Mouse (Mus musculus): ENCODE results near the gene Ltn1. TPM values are rescaled to one million over a fixed set of nuclear protein-coding genes. Genes with fewer than 3 reads are reported as not detected.

Ltn1 gene
- polyA plus RNA-seq, 1 experiment from 2014 or later: 35.8 TPM

DNA sequence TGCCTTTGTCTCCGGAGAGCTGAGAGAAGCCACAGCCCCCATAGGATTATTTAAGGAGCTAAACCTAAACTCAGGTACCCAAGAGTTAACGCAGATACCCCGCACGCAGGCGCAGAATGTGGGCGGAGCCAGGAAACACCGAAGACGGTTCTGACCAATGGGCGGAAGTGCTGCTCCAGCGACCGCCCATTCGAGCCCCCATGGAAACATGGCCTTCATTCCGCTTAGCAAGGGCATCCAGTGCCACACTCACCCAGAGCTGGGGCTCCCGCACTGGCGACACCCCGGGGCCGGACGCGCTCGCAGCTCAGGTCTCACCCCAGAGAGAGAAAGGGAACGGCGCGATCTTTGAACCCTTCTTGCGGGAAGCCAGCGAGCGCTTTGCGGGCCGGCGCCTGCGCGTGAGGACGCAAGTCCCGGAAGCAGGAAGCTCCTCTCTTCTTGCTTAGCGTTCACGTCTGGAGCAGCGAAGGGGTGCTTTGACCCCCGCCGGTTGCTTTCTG lies 7.8 kb upstream of the Ltn1 start, which contains the start of gene Rwdd2b:
TSS of gene Rwdd2b (minus strand) at position 390 of the 503 bp plus-strand sequence.
- peak; percentile 97 for ATAC-seq (ENCODE audit: low FRiP score)
- Histone ChIP-seq H3K4me3 (replicated peaks) (peak within 1 kb of the TSS; percentile 82), H3K4me1 (peaks cover 12% of the 10 kb centered on the region)

DNA sequence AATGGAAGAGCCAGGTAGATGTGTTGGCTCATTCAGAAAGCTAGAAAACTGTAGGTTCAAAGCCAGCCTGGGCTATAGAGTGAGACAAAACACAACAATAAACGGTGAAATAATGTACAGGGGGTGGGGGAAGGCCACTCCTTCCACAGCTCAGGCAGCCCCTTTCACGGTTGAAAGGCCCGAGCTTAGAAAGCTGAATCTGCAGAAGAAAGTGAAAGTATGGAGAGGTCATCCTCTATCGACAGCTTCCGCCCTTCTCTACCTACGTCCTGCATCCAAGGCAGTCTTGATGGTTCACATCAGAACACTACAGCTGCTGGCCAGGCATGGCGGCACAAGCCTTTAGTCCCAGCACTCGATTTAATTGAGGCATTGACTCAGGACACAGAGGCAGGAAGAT lies 6.3 kb upstream of the Ltn1 start:
- H3K36me3 ChIP-seq (replicated peaks): no peaks in the 10 kb centered on the region
- H3K27ac ChIP-seq: no peak overlapping the region
- ATAC-seq (ENCODE audit: low FRiP score): no peak
- no peak overlapping the region for H3K9ac ChIP-seq
- 95% methylated on average over 8 of the region's 8 CpGs for WGBS
- no peak overlapping the region for H3K4me3 ChIP-seq (replicated peaks)
- H3K4me1 ChIP-seq: peaks cover 12% of the 10 kb centered on the region
- no peaks in the 10 kb centered on the region for H3K9me3 ChIP-seq
- H3K4me2 ChIP-seq: no peak overlapping the region
- H3K27me3 ChIP-seq: no peaks in the 10 kb centered on the region

More for the DNA sequence above, 7.8 kb upstream of the Ltn1 start, which contains the start of gene Rwdd2b:
- peak within 1 kb of the TSS; percentile 93 for H3K27ac ChIP-seq
- H3K36me3 ChIP-seq (replicated peaks): no peaks in the 10 kb centered on the region
- peak within 1 kb of the TSS; percentile 74 for H3K9ac ChIP-seq
- WGBS: under 1% methylated on average over 38 of the region's 38 CpGs
- no peaks in the 10 kb centered on the region for H3K9me3 ChIP-seq
- peak within 1 kb of the TSS; percentile 78 for H3K4me2 ChIP-seq
- H3K27me3 ChIP-seq: peaks cover 6% of the 10 kb centered on the region; the same call in 1 of the 2 replicates

DNA sequence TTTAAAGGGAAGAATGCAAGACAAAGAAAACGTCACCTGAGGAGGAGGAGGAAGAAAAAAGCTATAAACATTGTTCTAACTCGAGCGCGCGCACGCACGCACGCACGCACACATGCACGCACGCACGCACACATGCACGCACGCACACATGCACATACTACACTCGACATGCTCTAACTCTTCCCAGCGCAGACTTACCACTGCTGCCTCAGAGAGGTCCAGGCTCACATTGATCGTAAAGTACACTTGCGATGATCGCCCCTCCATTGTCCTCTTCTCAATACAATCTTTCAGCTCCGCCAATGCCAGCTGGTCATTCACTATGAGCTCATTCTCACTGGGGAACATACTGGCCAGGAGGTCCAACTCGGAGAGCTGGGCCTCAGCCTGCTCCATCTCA lies 4.7 kb upstream of the Ltn1 start:
- Histone ChIP-seq H3K9ac (no peak overlapping the region), H3K27me3 (no peaks in the 10 kb centered on the region), H3K4me3 (replicated peaks) (no peak overlapping the region), H3K27ac (no peak overlapping the region), H3K4me1 (peaks cover 12% of the 10 kb centered on the region), H3K4me2 (no peak overlapping the region), H3K36me3 (replicated peaks) (no peaks in the 10 kb centered on the region), H3K9me3 (no peaks in the 10 kb centered on the region)
- 92% methylated on average over 21 of the region's 21 CpGs for WGBS
- ATAC-seq (ENCODE audit: low FRiP score): no peak

- Histone ChIP-seq H3K9me3 (no peaks in the 10 kb centered on the region), H3K9ac (no peak overlapping the region), H3K4me3 (replicated peaks) (no peak overlapping the region), H3K4me2 (no peak overlapping the region), H3K4me1 (peaks cover 11% of the 10 kb centered on the region), H3K27ac (no peak overlapping the region), H3K36me3 (replicated peaks) (no peaks in the 10 kb centered on the region), H3K27me3 (no peaks in the 10 kb centered on the region)
- no peak for ATAC-seq (ENCODE audit: low FRiP score)
- 88% methylated on average over 13 of the region's 13 CpGs for WGBS
These were observed 3.2 kb upstream of the Ltn1 start for GRCm38 (mm10) chr16:87435411-87436205.

DNA sequence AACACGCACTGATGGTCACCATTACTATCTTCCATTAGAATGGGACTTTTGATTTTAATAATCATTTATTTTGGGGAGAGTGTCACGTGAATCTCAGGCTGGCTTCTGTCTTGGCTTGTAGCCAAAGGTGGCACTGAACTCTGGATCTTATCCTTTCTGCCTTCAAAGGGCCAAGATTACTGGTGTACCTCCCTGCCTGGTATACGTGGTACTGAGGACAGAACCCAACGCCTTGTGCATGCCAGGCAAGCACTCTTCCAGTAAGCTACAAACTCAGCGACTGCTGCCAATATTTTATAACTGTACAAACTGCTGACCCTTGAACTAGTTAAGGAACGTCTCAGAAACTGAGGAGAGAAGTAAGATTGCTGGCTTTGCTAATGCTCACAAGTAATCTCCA lies 2.5 kb upstream of the Ltn1 start:
- H3K9me3 ChIP-seq: no peaks in the 10 kb centered on the region
- no peak overlapping the region for H3K27ac ChIP-seq
- H3K4me3 ChIP-seq (replicated peaks): no peak overlapping the region
- H3K27me3 ChIP-seq: no peaks in the 10 kb centered on the region
- H3K4me1 ChIP-seq: peaks cover 11% of the 10 kb centered on the region
- no peak overlapping the region for H3K9ac ChIP-seq
- H3K36me3 ChIP-seq (replicated peaks): no peaks in the 10 kb centered on the region
- H3K4me2 ChIP-seq: no peak overlapping the region
- 85% methylated on average over 6 of the region's 6 CpGs for WGBS
- ATAC-seq (ENCODE audit: low FRiP score): no peak

DNA sequence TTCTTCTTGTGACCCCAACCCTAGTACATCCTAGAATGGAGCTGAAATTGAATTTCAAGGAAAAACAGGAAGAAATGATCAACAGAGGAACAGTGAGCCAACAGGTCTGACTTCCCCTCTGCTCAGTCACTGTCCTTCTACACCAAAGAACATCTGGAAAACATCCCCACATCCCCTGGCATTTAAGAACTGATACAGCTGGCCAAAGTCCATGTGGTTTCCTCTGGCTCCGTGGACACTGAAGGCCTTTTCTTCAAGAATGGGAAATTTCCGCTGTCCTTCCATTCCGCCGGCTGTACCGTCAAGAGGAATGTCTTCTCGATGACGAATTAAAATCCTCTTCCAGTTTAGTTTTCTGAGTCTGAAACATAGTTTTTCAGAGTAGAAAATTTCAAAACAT lies 1.9 kb upstream of the Ltn1 start:
- 95% methylated on average over 7 of the region's 7 CpGs for WGBS
- peaks cover 6% of the 10 kb centered on the region for H3K4me1 ChIP-seq
- H3K27ac ChIP-seq: no peak overlapping the region
- no peak overlapping the region for H3K4me2 ChIP-seq
- H3K36me3 ChIP-seq (replicated peaks): no peaks in the 10 kb centered on the region
- H3K9ac ChIP-seq: no peak overlapping the region
- ATAC-seq (ENCODE audit: low FRiP score): no peak
- no peak overlapping the region for H3K4me3 ChIP-seq (replicated peaks)
- no peaks in the 10 kb centered on the region for H3K27me3 ChIP-seq
- no peaks in the 10 kb centered on the region for H3K9me3 ChIP-seq

GRCm38 (mm10) chr16:87427516-87427915 lies 4.9 kb downstream of the Ltn1 start:
- no peaks in the 10 kb centered on the region for H3K9me3 ChIP-seq
- no peak for ATAC-seq (ENCODE audit: low FRiP score)

GRCm38 (mm10) chr16:87420662-87421061 lies 11.8 kb downstream of the Ltn1 start:
- ATAC-seq (ENCODE audit: low FRiP score): no peak
- peaks cover 93% of the 10 kb centered on the region for H3K36me3 ChIP-seq (replicated peaks)
- 97% methylated on average over 8 of the region's 8 CpGs for WGBS
- no peak overlapping the region for H3K4me2 ChIP-seq
- H3K4me1 ChIP-seq: no peaks in the 10 kb centered on the region
- H3K27ac ChIP-seq: no peak overlapping the region
- H3K9me3 ChIP-seq: peaks cover 14% of the 10 kb centered on the region
- H3K9ac ChIP-seq: no peak overlapping the region
- no peaks in the 10 kb centered on the region for H3K27me3 ChIP-seq
- no peak overlapping the region for H3K4me3 ChIP-seq (replicated peaks)

More at GRCm38 (mm10) chr16:87427516-87427915, 4.9 kb downstream of the Ltn1 start:
- Histone ChIP-seq H3K27me3 (no peaks in the 10 kb centered on the region), H3K4me2 (no peak overlapping the region), H3K27ac (no peak overlapping the region), H3K4me1 (peaks cover 6% of the 10 kb centered on the region), H3K36me3 (replicated peaks) (peaks cover 39% of the 10 kb centered on the region), H3K9ac (no peak overlapping the region), H3K4me3 (replicated peaks) (no peak overlapping the region)
- 96% methylated on average over 8 of the region's 8 CpGs for whole genome bisulfite sequencing

DNA sequence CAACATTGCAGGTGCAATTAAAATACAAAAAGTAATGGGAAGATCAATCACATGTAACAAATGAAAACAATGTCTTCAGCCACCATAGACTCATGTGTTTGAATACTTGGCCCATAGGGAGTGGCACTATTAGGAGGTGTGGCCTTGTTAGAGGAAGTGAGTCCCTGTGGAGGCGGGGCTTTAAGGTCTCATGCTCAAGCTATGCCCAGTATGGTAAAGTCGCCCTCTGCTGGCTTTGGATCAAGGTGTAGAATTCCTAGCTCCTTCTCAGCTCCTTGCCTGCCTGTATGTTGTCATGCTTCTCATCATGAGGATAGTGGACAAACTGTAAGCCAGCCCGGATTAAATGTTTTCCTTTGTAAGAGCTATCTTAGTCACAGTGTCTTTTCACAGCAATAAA lies 27.4 kb downstream of the Ltn1 start:
- Histone ChIP-seq H3K4me2 (no peak overlapping the region), H3K9me3 (no peaks in the 10 kb centered on the region), H3K4me1 (no peaks in the 10 kb centered on the region), H3K27me3 (no peaks in the 10 kb centered on the region), H3K9ac (no peak overlapping the region), H3K4me3 (replicated peaks) (no peak overlapping the region), H3K27ac (no peak overlapping the region), H3K36me3 (replicated peaks) (peaks cover 76% of the 10 kb centered on the region)
- no peak for ATAC-seq (ENCODE audit: low FRiP score)
- 85% methylated on average over 3 of the region's 3 CpGs for WGBS

GRCm38 (mm10) chr16:87393813-87394548 lies 38.4 kb downstream of the Ltn1 start:
- no peaks in the 10 kb centered on the region for H3K9me3 ChIP-seq
- no peak overlapping the region for H3K4me3 ChIP-seq (replicated peaks)
- 57% methylated on average over 16 of the region's 16 CpGs for WGBS
- ATAC-seq (ENCODE audit: low FRiP score): peak; percentile 83
- no peak overlapping the region for H3K9ac ChIP-seq
- H3K27me3 ChIP-seq: no peaks in the 10 kb centered on the region
- no peak overlapping the region for H3K27ac ChIP-seq
- H3K4me1 ChIP-seq: no peaks in the 10 kb centered on the region
- peaks cover 60% of the 10 kb centered on the region for H3K36me3 ChIP-seq (replicated peaks)
- no peak overlapping the region for H3K4me2 ChIP-seq

GRCm38 (mm10) chr16:87387444-87387977 lies 44.9 kb downstream of the Ltn1 start:
- Histone ChIP-seq H3K4me3 (replicated peaks) (no peak overlapping the region), H3K27ac (no peak overlapping the region), H3K9ac (no peak overlapping the region), H3K36me3 (replicated peaks) (peaks cover 41% of the 10 kb centered on the region), H3K27me3 (no peaks in the 10 kb centered on the region), H3K4me2 (no peak overlapping the region), H3K9me3 (no peaks in the 10 kb centered on the region), H3K4me1 (no peaks in the 10 kb centered on the region)
- ATAC-seq (ENCODE audit: low FRiP score): no peak
- 92% methylated on average over 3 of the region's 3 CpGs for WGBS

DNA sequence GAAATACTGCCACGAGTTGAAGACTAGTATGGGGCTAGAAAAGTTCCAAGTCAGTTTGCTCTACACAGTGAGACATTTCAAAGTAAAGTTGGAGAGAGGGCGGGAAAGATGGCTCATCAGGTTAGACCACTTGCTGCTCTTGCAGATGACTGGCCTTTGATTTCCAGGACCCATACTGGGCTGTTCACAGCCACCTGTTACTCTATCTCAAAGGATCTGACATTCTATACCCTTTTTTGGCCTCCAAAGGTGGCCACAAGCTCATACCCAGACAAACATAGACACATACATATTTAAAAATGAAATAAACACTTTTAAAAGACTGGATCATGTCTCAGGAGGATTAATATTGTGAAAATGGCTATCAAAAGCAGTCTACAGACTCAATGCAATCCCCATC lies 48.0 kb downstream of the Ltn1 start:
- Histone ChIP-seq H3K9ac (no peak overlapping the region), H3K4me1 (no peaks in the 10 kb centered on the region), H3K4me2 (no peak overlapping the region), H3K27me3 (no peaks in the 10 kb centered on the region), H3K9me3 (no peaks in the 10 kb centered on the region), H3K27ac (no peak overlapping the region), H3K4me3 (replicated peaks) (no peak overlapping the region), H3K36me3 (replicated peaks) (peaks cover 65% of the 10 kb centered on the region)
- 87% methylated on average over 2 of the region's 2 CpGs for WGBS
- no peak for ATAC-seq (ENCODE audit: low FRiP score)

Measured in forebrain, embryonic 12.5 days (tissue).